Mouse (Mus musculus): Measurements from ENCODE around the gene Mlph.

Gene Mlph

GRCm38 (mm10) chr1:90969347-90969784 is 54.5 kb downstream of the Mlph start, which contains the start of gene Rab17:
Gene Rab17 (minus strand): TSS chr1:90969661.
- DNase-seq (ENCODE audit: low spot score in 2 of 2), result no peak

GRCm38 (mm10) chr1:90969881-90970390 is 55.1 kb downstream of the Mlph start:
- no peak for DNase-seq (ENCODE audit: low spot score in 2 of 2)

GRCm38 (mm10) chr1:90972911-90973573 is 58.2 kb downstream of the Mlph start:
- DNase-seq (ENCODE audit: low spot score in 2 of 2), result peak; percentile 69 to 73

DNA sequence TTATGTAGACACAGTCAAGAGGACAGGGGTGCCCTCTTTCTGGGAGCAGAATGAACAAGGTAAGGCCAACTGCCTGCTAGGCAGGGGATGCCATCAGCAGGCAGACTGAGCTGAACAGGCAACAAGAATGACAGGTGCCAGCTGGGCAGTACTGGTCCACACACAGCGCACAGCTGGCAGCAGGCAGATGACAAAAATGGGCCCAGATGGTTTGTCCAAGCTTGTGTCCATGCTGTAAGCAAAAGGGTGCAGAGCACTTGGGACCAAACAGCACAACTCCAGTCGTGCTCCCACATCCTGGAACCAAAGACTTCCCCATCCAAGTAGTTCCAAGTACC is 58.7 kb downstream of the Mlph start:
- DNase-seq (ENCODE audit: low spot score in 2 of 2), result no peak

DNA sequence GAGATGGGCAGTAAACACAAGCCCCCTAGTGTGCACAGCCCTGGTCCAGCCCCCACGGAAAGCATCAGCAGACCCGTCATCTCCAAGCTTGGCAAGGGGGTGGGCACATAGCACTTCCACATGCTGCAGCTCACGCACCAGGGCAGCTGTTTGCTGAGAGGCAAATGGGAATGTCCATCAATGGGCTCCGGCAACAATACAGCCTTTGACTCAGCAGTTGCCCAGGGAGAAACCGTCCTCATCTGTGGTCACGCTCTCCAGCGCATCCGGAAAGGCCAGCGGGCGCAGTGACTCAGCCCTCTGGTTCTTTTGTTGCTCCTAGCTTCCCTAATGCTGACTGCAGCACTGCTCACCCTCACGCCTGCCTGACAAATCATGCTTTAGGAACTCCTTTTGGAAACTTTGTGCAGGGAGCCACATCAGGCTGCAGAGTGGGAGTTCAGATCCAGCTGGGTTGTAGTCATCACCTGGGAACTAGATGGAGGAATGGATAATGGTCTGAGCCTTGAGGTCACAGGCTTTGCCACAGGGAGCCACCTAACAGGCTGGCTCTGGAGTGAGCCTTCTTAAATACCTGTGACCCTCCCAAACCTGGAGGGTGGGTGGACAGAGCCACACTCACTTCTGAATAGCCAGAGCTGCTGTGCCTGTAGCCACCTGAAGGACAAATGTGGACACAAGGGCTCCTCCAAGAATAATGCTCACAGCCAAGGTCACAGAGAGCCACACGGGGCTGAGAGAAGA is 60.2 kb downstream of the Mlph start:
- DNase-seq (ENCODE audit: low spot score in 2 of 2), result no peak

DNA sequence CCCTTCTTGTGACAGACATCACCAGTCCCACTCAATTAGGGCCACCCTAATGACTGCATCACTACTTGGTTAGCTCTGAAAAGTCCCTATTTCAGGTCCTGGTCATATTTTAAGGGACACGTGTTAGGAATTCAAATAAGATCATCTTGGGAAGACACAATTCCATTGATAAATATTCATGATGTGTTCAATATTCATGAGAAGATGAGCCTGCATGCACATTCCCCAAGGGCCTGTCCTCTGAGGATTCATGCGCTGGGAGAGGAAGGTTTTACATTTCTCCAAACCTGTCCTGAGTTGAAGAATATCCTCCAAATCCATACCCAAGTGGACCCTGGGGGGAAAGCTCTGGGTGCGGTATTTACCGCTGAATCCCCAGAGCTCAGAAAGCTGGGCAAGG is 61.1 kb downstream of the Mlph start:
- no peak for DNase-seq (ENCODE audit: low spot score in 2 of 2)

DNA sequence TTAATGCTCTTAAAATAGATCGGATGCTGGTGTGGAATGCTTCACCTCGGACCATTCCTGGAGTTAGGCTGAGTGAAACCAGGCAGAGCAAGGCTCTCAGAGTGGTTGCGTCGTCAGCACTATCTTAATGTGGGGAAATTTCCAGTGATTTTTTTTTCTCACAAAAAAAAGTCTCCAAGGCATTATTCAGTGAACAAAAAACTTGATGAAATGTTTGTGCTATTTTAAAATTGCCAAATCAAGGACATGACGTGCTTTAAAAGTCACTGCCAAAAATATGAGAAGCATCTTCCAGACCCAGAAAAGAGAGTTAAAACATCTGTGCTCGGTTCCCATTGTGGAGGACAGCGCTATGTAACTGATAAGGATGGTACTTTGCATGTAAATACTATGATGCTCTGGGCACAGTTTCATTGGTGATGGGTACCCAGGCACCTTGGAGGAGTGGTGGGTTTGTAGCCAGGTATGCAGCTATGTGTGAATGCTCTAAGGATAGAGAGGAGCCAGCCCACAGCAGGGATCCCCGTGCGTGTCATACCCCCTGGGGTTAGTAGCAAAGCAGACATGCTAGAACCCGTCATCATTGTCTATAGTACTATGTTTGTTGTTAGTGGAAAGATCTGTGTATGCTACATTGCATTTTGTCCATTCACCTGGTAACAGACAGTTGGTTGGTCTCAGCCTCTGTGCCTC is 65.9 kb downstream of the Mlph start:
- DNase-seq (ENCODE audit: low spot score in 2 of 2), result no peak

- no peak for DNase-seq (ENCODE audit: low spot score in 2 of 2)
These were observed 66.5 kb downstream of the Mlph start for GRCm38 (mm10) chr1:90981346-90981745.

GRCm38 (mm10) chr1:90995916-90996315 is 81.0 kb downstream of the Mlph start:
- DNase-seq (ENCODE audit: low spot score in 2 of 2), result no peak

- DNase-seq (ENCODE audit: low spot score in 2 of 2), result no peak
These were observed 82.3 kb downstream of the Mlph start for GRCm38 (mm10) chr1:90997136-90997535.

DNA sequence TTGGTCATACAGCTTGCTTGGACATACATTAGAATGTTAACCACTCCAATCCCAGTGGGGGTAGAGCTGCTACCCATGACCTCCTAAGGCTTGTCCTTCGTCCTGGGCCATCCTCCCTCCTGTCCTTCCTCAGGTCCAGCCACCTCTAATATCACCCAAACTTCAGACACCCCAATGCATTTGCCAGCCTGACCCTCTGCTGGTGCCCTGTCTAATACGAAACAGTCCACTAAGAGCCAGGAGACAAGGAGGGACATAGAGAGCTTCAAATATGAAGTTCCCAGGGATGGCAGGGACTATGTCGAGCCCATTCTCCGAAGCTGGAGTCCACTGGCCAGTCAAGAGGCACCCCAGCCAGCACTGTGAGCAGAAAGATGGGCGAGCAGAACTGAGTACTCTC is 82.8 kb downstream of the Mlph start:
- no peak for DNase-seq (ENCODE audit: low spot score in 2 of 2)

GRCm38 (mm10) chr1:90998268-90998890 is 83.5 kb downstream of the Mlph start, which contains the start of gene Lrrfip1:
Gene Lrrfip1 (plus strand): TSS chr1:90998737.
- DNase-seq (ENCODE audit: low spot score in 2 of 2), result no peak

DNA sequence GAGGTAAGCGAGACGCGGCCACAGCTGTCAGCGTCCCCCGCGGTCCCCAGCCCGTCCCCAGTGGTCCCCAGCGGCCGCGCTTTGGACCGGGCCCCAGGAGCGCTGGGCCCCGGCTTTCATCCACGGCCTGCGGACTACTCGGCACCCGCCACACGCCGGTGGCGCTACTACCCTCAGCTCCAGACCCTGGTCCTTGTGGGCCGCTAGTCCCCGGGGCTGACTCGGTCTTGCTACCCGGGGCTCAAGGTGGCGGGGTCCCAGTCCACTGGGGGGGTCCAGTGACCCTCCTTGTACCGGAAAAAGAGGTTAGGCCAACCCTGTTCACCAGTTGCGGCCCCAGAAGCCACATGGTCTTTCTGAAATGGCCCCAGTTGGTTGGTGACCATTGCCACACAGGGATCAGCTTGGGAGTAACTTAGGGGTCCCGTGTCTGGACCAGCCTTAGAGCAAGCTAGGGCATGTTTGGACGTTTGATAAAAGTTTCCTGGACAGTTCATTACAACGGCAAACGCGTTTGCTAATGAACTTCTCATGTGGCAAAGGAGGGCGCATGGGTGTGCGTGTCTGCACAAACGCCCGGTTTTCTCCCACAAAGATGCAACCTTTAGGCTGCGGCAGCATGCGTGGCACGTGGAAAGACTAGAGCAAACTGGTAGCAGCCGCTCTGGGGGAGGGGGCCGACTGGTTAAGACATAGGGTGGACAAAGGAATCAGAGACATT is 84.2 kb downstream of the Mlph start:
- no peak for DNase-seq (ENCODE audit: low spot score in 2 of 2)

DNA sequence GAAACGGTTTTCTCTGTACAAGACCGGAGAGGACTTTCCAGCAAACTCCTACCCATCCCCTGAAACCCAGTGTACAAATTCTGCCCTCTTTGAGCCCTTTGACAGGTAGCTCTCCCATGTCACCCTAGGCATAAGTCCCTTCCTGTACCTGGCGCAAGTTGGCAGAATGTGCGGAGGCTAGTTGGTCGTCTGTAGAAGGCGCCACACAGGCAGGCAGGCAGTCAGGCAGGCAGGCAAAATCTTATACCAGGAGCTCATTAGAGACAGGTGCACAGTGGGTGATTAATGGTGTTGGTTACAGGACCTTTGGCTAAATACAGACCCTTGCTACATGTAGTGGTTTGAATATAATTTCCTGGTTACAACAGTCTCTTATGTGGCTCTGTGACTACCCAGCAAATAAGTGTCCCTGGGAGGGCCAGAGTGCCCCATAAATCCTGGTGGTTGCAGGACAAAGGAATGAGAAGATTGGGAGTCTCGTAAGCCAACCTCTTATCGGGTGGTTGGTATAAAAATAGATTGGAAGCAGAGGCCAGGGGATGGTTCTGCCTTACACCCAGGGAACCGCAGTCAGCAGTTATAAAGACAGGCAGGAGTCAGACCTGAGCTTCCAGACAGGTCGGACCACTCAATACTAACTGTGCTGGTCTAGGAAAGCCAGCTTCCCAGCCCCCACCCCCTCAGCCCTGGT is 85.2 kb downstream of the Mlph start:
- no peak for DNase-seq (ENCODE audit: low spot score in 2 of 2)
